Mouse (Mus musculus) lung, postnatal 0 days (tissue): ENCODE measurements at regions not wholly inside any gene's neighbourhood (a gene's known extent, or its start where the extent isn't known, plus 50 kb on each side); places are given as distances from the start of the nearest gene placed in this dataset.

Source experiments
- CTCF ChIP-seq: IDR thresholded peaks from 2 replicates; pipeline ENCODE4 v1.5.1; 2016; ENCODE audit warnings: antibody characterized with exemption, mild to moderate bottlenecking
- EP300 ChIP-seq: IDR thresholded peaks from 2 replicates; pipeline ENCODE4 v1.6.1; 2016; ENCODE audit warnings: antibody characterized with exemption, mild to moderate bottlenecking, control low read depth

GRCm38 (mm10) chr2:116951481-116951880, 73.0 kb downstream of the Tmco5 start:
- TF ChIP-seq CTCF (no peak), EP300 (no peak)
